Mouse (Mus musculus) forebrain, embryonic 15.5 days (tissue): ENCODE results near the gene Zfp830. TPM values are rescaled to one million over a fixed set of nuclear protein-coding genes. Genes with fewer than 3 reads are reported as not detected.

Experiments
- ATAC-seq: fragments of 200-750 bp; cut with Nextera tagmentation; replicated peaks from 2 replicates; pipeline ENCODE4 v1.8.0; 2017; ENCODE audit warnings: mild to moderate bottlenecking, moderate TSS enrichment, moderate library complexity
- H3K27ac ChIP-seq: fragments of 300-500 bp; sonication (generic); replicated peaks from 2 replicates; pipeline ENCODE4 v1.5.1; 2015; ENCODE audit warnings: mild to moderate bottlenecking, inconsistent platforms
- H3K27me3 ChIP-seq: fragments of 300-500 bp; sonication (generic); 2 replicates; pipeline ENCODE4 v1.6.1; 2015; ENCODE audit warnings: inconsistent platforms
- H3K36me3 ChIP-seq: fragments of 300-500 bp; sonication (generic); 2 replicates; pipeline ENCODE4 v1.6.1; 2015; ENCODE audit warnings: mild to moderate bottlenecking, inconsistent platforms
- H3K4me1 ChIP-seq: fragments of 300-500 bp; sonication (generic); 2 replicates; pipeline ENCODE4 v1.6.1; 2015; ENCODE audit warnings: inconsistent platforms
- H3K4me2 ChIP-seq: fragments of 300-500 bp; sonication (generic); replicated peaks from 2 replicates; pipeline ENCODE4 v1.6.1; 2015; ENCODE audit warnings: mild to moderate bottlenecking, inconsistent platforms
- H3K4me3 ChIP-seq: fragments of 300-500 bp; sonication (generic); 2 replicates; pipeline ENCODE4 v1.5.1; 2015; ENCODE audit warnings: mild to moderate bottlenecking, inconsistent platforms
- H3K9ac ChIP-seq: fragments of 300-500 bp; sonication (generic); replicated peaks from 2 replicates; pipeline ENCODE4 v1.6.1; 2015; ENCODE audit warnings: mild to moderate bottlenecking, inconsistent platforms
- H3K9me3 ChIP-seq: fragments of 300-500 bp; sonication (generic); 2 replicates; pipeline ENCODE4 v1.6.1; 2016; ENCODE audit warnings: inconsistent platforms
- WGBS: fragments of 180-500 bp; shearing (Covaris S2); methylation state at CpG from one replicate; pipeline ENCODE4 v1.1.7; 2015; ENCODE audit warnings: mixed read lengths; 5-methylcytosine and 5-hydroxymethylcytosine counted together
- polyA plus RNA-seq: library from polyadenylated mRNA; unstranded; fragments of >200 nt; fragmentation: Nextera tagmentation; extraction: Ambion mirVana; gene quantifications from 2 replicates; pipeline ENCODE4 v1.2.1, GENCODE M21; 2015

Gene Zfp830
- polyA plus RNA-seq, 1 experiment from 2014 or later = 36.4 TPM

DNA sequence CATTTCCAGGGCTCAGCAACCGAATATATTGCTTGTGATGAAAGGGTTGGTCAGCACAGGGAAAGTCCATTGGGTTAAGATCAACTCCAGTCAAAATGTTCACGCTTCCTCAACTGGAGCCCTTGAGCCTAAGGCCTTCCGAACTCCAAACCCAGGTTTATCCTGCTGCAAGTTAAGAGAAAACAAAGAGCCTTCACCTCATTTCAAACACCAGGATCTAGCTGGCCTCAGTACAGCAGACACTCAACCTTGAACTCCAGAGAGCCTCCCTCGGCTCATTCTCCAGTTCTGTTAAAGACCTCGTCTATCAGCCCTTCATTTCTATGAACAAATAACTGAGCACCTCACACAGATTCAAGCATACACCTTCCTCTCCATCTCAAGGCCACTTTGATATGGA, 16.0 kb downstream of the Zfp830 start:
- 51% methylated on average over 5 of the region's 5 CpGs for WGBS
- H3K9me3 ChIP-seq = no peaks in the 10 kb centered on the region

DNA sequence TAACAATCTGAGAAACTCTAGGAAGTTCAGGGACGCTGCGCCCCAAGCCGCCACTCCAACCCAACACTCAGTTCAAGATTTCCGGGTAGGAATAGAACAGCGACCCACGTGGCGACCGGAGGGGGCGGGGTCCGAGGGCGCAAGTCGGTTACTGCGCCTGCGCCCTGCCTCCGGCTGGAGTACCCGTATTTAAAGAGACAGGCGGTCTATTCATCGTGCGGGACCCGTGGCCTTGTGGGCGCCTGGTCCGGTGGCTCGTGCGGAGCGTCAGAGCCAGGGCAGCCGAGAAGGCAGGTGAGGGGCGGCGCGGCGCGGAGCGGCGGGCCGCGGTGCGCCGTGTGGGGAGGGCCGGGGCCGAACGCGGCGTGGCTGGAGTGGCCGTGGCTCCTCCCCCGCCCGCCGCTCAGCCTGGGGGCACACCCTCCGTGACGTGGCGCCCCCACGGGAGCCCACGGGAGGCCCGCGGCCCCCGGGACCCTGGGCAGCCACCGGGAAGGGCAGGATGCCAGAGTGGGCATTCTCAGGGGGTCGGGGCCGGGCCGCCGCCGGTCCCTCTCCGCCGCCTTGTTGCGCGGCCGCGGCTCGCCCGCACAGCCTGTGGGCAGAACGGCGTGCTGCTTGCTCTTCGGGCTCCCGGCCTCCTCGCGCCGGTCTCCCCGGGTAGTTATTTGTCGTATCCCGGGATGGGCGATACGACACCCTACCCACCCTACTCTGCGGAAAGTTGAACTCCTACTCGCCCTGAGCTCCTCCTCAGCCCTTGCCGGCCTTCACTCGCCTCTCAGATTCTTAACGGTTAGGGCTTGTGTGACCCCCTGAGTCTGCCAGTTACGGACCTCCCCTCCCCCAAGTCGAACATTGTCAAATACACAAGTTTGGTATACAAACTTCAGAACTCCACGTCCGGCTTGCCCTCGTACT, 17.1 kb downstream of the Zfp830 start, which contains the start of gene Lig3:
TSS of gene Lig3 (plus strand) at position 126 of the 921 bp plus-strand sequence.
- Histone ChIP-seq H3K4me3 (peak within 1 kb of the TSS; percentile 87), H3K27ac (peak within 1 kb of the TSS; percentile 95), H3K9me3 (no peaks in the 10 kb centered on the region), H3K36me3 (peaks cover 29% of the 10 kb centered on the region), H3K27me3 (no peaks in the 10 kb centered on the region), H3K9ac (peak within 1 kb of the TSS; percentile 95), H3K4me2 (peak within 1 kb of the TSS; percentile 74), H3K4me1 (peaks cover 25% of the 10 kb centered on the region)
- under 1% methylated on average over 75 of the region's 90 CpGs for WGBS
- peak; percentile 96 for ATAC-seq

More for the DNA sequence above, 16.0 kb downstream of the Zfp830 start:
- peak overlapping the region; percentile 95 for H3K9ac ChIP-seq
- peak overlapping the region; percentile 74 for H3K4me2 ChIP-seq
- no peak overlapping the region for H3K27ac ChIP-seq
- no peak for ATAC-seq
- peaks cover 25% of the 10 kb centered on the region for H3K4me1 ChIP-seq
- peaks cover 18% of the 10 kb centered on the region for H3K36me3 ChIP-seq
- peak overlapping the region; percentile 87 for H3K4me3 ChIP-seq
- H3K27me3 ChIP-seq = no peaks in the 10 kb centered on the region

DNA sequence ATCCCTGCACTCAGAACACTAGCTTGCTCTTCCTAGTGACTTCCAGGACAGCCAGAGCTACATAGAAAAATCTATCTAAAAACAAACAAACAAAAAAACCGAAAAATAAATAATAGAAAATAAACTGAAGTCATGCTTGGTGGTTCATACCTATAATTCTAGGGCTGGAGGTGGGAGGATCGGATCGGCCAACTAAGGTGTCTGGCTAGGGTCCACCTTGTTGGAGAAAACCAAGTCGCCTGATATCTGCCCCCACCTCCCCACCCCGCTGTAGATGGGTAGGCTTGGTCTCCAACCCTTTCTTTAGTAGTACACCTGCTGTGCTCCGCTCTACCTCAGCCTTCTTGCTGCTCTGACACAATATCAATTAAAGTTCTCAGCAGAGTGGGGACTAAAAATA, 18.1 kb downstream of the Zfp830 start:
- Histone ChIP-seq H3K4me3 (peak overlapping the region; percentile 87), H3K36me3 (peaks cover 39% of the 10 kb centered on the region), H3K9me3 (no peaks in the 10 kb centered on the region), H3K9ac (peak overlapping the region; percentile 95), H3K4me1 (peaks cover 25% of the 10 kb centered on the region), H3K27me3 (no peaks in the 10 kb centered on the region), H3K4me2 (peak overlapping the region; percentile 74), H3K27ac (no peak overlapping the region)
- 32% methylated on average over 6 of the region's 6 CpGs for WGBS
- no peak for ATAC-seq

DNA sequence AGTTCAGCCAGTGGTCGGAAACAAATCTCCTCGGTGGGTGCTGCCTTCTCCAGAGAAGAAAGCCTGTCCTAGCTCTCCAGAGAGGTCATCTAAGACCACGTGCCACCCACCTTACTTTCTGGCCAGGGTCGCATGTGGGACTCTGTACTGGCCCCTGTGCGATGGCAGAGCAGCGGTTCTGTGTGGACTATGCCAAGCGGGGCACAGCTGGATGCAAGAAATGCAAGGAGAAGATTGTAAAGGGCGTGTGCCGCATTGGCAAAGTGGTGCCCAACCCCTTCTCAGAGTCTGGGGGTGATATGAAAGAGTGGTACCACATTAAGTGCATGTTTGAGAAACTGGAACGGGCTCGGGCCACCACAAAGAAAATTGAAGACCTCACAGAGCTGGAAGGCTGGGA, 19.3 kb downstream of the Zfp830 start:
- Histone ChIP-seq H3K36me3 (peaks cover 51% of the 10 kb centered on the region), H3K4me3 (no peak overlapping the region), H3K27me3 (no peaks in the 10 kb centered on the region), H3K9me3 (no peaks in the 10 kb centered on the region), H3K4me2 (no peak overlapping the region), H3K27ac (no peak overlapping the region), H3K9ac (no peak overlapping the region), H3K4me1 (peaks cover 25% of the 10 kb centered on the region)
- ATAC-seq = no peak
- 91% methylated on average over 11 of the region's 11 CpGs for WGBS

DNA sequence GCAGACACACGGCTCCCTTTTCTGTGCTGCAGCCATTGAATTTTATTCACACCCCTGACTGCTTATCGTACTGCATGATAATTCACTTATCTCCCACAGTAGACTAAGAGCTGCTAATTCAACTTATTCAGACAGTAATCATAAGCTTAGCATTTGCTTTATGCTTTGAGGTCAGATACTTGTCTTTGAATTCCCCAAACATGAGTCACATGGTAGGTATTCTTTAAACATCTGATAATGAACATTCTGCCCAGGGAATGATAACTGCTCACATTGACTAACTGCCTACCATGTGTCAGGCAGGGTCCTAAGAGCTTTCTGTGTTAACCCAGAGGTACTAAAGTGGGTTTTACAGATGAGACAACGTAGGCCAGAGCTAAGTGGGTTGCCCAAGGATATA, 42.5 kb downstream of the Zfp830 start:
- Histone ChIP-seq H3K4me1 (no peaks in the 10 kb centered on the region), H3K9ac (no peak overlapping the region), H3K27ac (no peak overlapping the region), H3K4me3 (no peak overlapping the region), H3K36me3 (peaks cover 26% of the 10 kb centered on the region), H3K9me3 (no peaks in the 10 kb centered on the region), H3K4me2 (no peak overlapping the region), H3K27me3 (no peaks in the 10 kb centered on the region)
- no peak for ATAC-seq
- 79% methylated on average over 3 of the region's 3 CpGs for WGBS

DNA sequence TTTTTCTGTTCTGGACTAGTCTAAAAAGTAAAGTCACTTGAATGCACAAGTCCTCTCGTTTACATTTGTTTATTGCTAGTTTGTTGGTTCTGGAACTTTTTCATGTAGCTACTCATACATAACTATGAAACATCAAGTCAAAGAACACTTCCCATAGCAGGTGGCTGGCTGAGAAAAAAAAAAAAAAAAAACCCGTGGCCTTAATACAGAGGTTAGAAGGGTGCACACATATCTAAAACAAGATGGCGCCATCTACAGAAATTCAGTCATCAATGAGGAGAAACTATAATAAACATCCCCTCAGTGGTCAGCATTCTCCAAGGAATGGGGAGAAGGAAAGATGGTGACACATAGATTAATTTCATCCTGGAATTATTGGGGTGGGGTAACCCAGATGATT, 43.2 kb downstream of the Zfp830 start:
- WGBS = 91% methylated on average over 3 of the region's 3 CpGs
- Histone ChIP-seq H3K27me3 (no peaks in the 10 kb centered on the region), H3K27ac (no peak overlapping the region), H3K4me2 (no peak overlapping the region), H3K36me3 (peaks cover 19% of the 10 kb centered on the region), H3K4me3 (no peak overlapping the region), H3K4me1 (no peaks in the 10 kb centered on the region), H3K9ac (no peak overlapping the region), H3K9me3 (no peaks in the 10 kb centered on the region)
- no peak for ATAC-seq

- 70% methylated on average over 5 of the region's 5 CpGs for WGBS
- Histone ChIP-seq H3K27ac (no peak overlapping the region), H3K9ac (no peak overlapping the region), H3K36me3 (peaks cover 8% of the 10 kb centered on the region; the same call in 1 of the 2 replicates), H3K4me1 (no peaks in the 10 kb centered on the region), H3K4me3 (no peak overlapping the region), H3K4me2 (no peak overlapping the region), H3K27me3 (no peaks in the 10 kb centered on the region), H3K9me3 (no peaks in the 10 kb centered on the region)
- no peak for ATAC-seq
Observed at GRCm38 (mm10) chr11:82808485-82808884, 44.3 kb downstream of the Zfp830 start.

Other genes with a start within 250 kb of the Zfp830 start
- gene Cct6b, start within 50 bp of the Zfp830 start, polyA plus RNA-seq = 0.23 and 0.28 TPM in 2 replicates
- 33.7 and 35.1 TPM in 2 replicates for gene Lig3, start 16.8 kb downstream of the Zfp830 start, polyA plus RNA-seq
- gene Rffl, start 106.9 kb downstream of the Zfp830 start, polyA plus RNA-seq = 8.7 and 10.0 TPM in 2 replicates
- 13.5 and 14.2 TPM in 2 replicates for gene Rad51d, start 126.3 kb downstream of the Zfp830 start, polyA plus RNA-seq
- gene Fndc8, start 127.8 kb downstream of the Zfp830 start, polyA plus RNA-seq = 0.23 and 0.60 TPM in 2 replicates
- 32.0 and 37.5 TPM in 2 replicates for gene Nle1, start 144.1 kb downstream of the Zfp830 start, polyA plus RNA-seq
- 1.0 and 1.3 TPM in 2 replicates for gene Unc45b, start 146.2 kb downstream of the Zfp830 start, polyA plus RNA-seq
- gene Slfn5, start 187.0 kb downstream of the Zfp830 start, polyA plus RNA-seq = 0.85 and 1.1 TPM in 2 replicates
- gene Slfn9, start 227.5 kb downstream of the Zfp830 start, polyA plus RNA-seq = 5.1 and 5.4 TPM in 2 replicates